Comparison of ENCODE assay signal across 9 mouse cellular contexts in genomic region chr2:50110167-50110566, GRCm38 (mm10). TPM values are rescaled to one million over a fixed set of nuclear protein-coding genes. Genes with fewer than 3 reads are reported as not detected.
DNase-seq lines count a peak whose midpoint lies in the region; ATAC-seq and TF ChIP-seq lines count a peak whose summit lies in the region.
"Had no signal": no experiment of that assay in that cellular context is flagged by ENCODE, and none has a peak within 500 bp of the region (broad histone marks: within the 10 kb centered on the region; RNA-seq: fewer than 3 reads in every experiment).

No protein-coding gene starts in this region.

- H3K9me3 ChIP-seq in heart, embryonic 15.5 days (replicated peaks), result no peaks in the 10 kb centered on the region
- H3K9me3 ChIP-seq in liver, embryonic 12.5 days (replicated peaks), result no peaks in the 10 kb centered on the region

- H3K4me3 ChIP-seq in kidney, adult 2 months (ENCODE audit: insufficient read depth, low read depth, low read length), result no peak overlapping the region
- H3K4me3 ChIP-seq in heart, embryonic 15.5 days, result no peak overlapping the region
- H3K4me3 ChIP-seq in liver, embryonic 12.5 days, result no peak overlapping the region
- H3K4me3 ChIP-seq: myocyte had no signal

- H3K36me3 ChIP-seq in kidney, adult 2 months (ENCODE audit: control insufficient read depth, insufficient read depth, low read length), result no peaks in the 10 kb centered on the region
- no peaks in the 10 kb centered on the region for H3K36me3 ChIP-seq in heart, embryonic 15.5 days
- H3K36me3 ChIP-seq in liver, embryonic 12.5 days, result no peaks in the 10 kb centered on the region

- no peak for TF ChIP-seq CTCF in kidney, adult 2 months (conservative IDR thresholded peaks at IDR 0.05; ENCODE audit: insufficient read depth, insufficient read length, low read depth, low read length)

- peak; percentile 22 to 31 for DNase-seq in kidney, postnatal 4 days
- no peak for DNase-seq in kidney, adult 2 months
- DNase-seq in embryo, embryonic 9.5 days (ENCODE audit: extremely low spot score), result peak; percentile 8
- DNase-seq in adrenal gland, postnatal 4 days (ENCODE audit: low spot score in 2 of 2), result no peak
- DNase-seq in cerebellum, adult 9-10 months, result no peak
- no peak for DNase-seq in urinary bladder, postnatal 4 days (ENCODE audit: low spot score in 2 of 2)

- no peak overlapping the region for H3K9ac ChIP-seq in heart, embryonic 15.5 days
- H3K9ac ChIP-seq in liver, embryonic 12.5 days, result no peak overlapping the region

- no peak overlapping the region for H3K27ac ChIP-seq in kidney, adult 2 months (ENCODE audit: insufficient read depth, low read depth, low read length)
- peak overlapping the region; percentile 50 for H3K27ac ChIP-seq in heart, embryonic 15.5 days
- H3K27ac ChIP-seq in liver, embryonic 12.5 days, result 0 out of 2 replicates have a peak overlapping the region, but pooled peaks have one; percentile 1

- no peaks in the 10 kb centered on the region for H3K27me3 ChIP-seq in kidney, adult 2 months (replicated peaks; ENCODE audit: control insufficient read depth, insufficient read depth, low read length)
- H3K27me3 ChIP-seq in heart, embryonic 15.5 days, result no peaks in the 10 kb centered on the region
- H3K27me3 ChIP-seq in liver, embryonic 12.5 days (replicated peaks), result no peaks in the 10 kb centered on the region

- ATAC-seq in heart, embryonic 15.5 days (replicated peaks; ENCODE audit: insufficient number of reproducible peaks, insufficient read depth, low FRiP score, low read depth), result peak; percentile 79
- ATAC-seq in liver, embryonic 12.5 days, result peak; percentile 32; the same call in 1 of the 2 replicates

- no peaks in the 10 kb centered on the region for H3K4me1 ChIP-seq in kidney, adult 2 months (ENCODE audit: control insufficient read depth, insufficient read depth, low read length)
- peaks cover 9% of the 10 kb centered on the region for H3K4me1 ChIP-seq in heart, embryonic 15.5 days (replicated peaks)
- H3K4me1 ChIP-seq in liver, embryonic 12.5 days, result no peaks in the 10 kb centered on the region

- 46% methylated on average over 10 of the region's 10 CpGs for WGBS in kidney, adult 2 months
- WGBS in heart, embryonic 15.5 days, result 17% methylated on average over 10 of the region's 10 CpGs
- 37% methylated on average over 10 of the region's 10 CpGs for WGBS in liver, embryonic 12.5 days (ENCODE audit: insufficient replicate concordance)

- no peak for TF ChIP-seq POLR2A in kidney, adult 2 months (IDR thresholded peaks at IDR 0.05; ENCODE audit: low read depth, low read length)

- peak overlapping the region; percentile 30 for H3K4me2 ChIP-seq in heart, embryonic 15.5 days
- H3K4me2 ChIP-seq in liver, embryonic 12.5 days, result no peak overlapping the region

RNA-seq across cellular contexts. Expression of gene Lypd6, which starts 43.9 kb away (rescaled TPM):
- polyA plus RNA-seq in kidney, adult 2 months (2012; rRNA removed), result 10.9 and 12.0 TPM in 2 replicates
- 1.8 and 2.7 TPM in 2 replicates for polyA plus RNA-seq in heart, embryonic 15.5 days (2015; fragmentation: Nextera tagmentation; extraction: Ambion mirVana)
- polyA plus RNA-seq in liver, embryonic 12.5 days (2016; fragmentation: Nextera tagmentation; extraction: Ambion mirVana), result 0.39 and 0.45 TPM in 2 replicates
- 10 to 100 TPM; 16.0 to 19.8 TPM for total RNA-seq in adrenal gland, postnatal 4 days (2021)

Comparison
In these comparisons a context has a peak if more than half of its experiments do, and no peak if none do; other contexts are left out.
1. DNase-seq: peak in kidney, postnatal 4 days (2 of 2) and embryo, embryonic 9.5 days (single experiment); none in kidney, adult 2 months (single experiment), adrenal gland, postnatal 4 days (0 of 2), cerebellum, adult 9-10 months (single experiment) and urinary bladder, postnatal 4 days (0 of 2).